Mouse (Mus musculus) heart, adult 8-10 months (tissue): Measurements from ENCODE around the gene Impdh2. TPM values are rescaled to one million over a fixed set of nuclear protein-coding genes. Genes with fewer than 3 reads are reported as not detected.

ENCODE experiments used
- DNase-seq: peaks from one replicate; pipeline ENCODE4 v3.0.0; 2022; ENCODE audit warnings: low spot score
- total RNA-seq, 4 experiments: library from RNA; stranded (reverse); gene quantifications; 2 replicates each; pipeline ENCODE4 v1.2.4; 2022

Impdh2 gene
- total RNA-seq, result 10 to 100 TPM; 44.3 to 53.5 (median 47.9) TPM

DNA sequence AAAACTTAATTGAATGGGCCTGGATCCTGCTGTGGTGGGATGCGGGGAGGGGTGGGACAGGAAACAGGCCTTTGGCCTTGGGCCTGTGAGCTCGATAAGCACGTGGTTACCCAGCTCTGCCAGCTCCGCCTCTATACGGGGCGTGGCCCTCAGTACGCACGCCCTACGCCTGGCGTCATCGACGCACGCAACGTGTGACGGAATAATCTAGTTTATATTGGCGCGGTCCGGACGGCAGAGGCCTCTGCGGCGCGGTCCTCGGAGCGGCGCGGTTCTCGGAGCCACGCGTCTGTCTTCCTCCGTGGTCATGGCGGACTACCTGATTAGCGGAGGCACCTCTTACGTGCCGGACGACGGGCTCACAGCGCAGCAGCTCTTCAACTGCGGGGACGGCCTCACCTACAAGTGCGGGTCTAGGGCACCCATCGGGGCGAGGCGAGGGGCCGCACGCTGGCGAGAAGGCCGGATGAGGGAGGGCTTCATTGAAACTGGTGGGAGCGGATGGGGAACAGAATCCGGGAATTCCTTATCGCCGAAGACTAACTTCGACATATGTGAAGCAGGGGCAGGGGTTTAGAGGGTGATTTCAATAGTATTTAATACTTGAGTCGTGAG lies at the start of gene Impdh2:
Impdh2 (plus strand) TSS at position 60 of the 615 bp plus-strand sequence.
- DNase-seq, result peak; percentile 95

DNA sequence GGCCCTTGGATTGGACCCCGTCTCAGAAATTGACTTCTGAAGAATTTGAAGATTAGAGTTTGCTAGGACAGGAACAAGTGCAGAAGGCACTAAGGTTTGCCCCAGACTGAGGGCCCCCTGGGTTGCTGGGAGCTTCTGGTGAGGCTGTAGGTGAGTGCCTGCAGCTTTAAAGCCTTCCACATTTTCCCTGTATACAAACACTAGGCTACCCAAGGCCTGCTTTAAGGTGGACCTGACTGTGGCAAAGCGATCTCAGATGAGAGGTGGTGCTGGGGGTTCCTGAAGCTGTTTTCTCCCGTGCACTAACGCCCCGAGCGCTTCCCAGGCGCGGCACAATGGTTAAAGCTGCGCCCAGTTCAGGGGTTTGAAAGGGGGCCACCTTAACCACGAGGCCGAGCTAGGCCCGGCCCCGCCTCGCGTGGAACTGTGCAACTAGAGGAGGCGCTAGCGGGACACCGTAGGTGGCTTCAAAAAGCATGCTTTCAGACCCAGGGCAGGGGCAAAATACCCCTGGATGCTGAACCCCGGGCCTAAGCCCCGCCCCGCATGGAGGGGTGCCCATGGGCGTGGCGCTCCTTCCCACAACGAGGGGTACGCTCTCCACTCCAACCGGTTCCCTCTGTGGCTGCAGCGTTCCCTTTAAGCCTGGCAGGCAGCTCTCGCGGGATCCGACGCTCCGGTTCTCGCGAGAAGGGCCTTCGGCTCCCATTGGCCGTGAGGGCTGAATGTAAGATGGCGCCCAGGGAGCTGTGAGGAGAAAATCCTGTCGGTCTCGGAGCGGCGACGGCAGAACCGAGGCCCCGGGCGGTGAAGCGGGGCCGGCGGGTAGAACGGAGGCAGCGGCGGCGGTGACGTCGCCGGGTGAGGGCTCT lies 43.5 kb upstream of the Impdh2 start, which contains the start of gene Qrich1:
Qrich1 (plus strand) TSS at position 427 of the 872 bp plus-strand sequence.
- DNase-seq, result peak; percentile 95

DNA sequence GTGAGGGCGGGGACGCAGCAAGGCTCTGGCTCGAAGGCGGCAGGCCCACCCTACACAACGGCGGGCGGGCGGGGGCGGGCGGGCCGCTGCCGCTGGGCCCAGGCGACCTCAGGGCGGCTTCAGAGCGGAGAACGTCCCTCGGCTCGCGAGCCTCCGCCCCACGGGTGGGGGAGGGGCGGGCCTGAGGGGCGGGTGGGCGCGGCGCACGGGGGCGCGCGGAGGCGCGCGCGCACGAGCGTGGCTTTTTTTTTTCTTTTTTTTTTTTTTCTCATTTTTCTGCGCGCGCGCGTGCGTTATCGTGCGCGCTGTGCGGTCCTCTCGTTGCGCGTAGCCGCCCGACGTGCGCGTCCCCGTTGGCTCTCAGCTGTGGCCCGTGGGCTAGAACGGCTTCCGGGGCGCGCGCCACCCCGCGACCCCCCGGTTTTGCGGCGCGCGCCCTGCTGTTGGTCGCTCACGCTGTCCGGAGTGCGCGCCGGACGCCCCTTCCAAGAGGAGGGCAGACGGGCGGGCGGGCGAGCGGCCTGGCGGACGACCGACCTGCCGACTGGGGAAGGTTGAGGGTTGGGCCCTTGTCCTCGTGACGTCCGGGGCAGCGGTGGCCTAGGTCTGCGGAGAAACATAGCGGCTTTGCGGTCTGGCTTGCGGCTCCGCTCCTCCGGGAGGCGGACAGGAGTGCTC lies 42.7 kb upstream of the Impdh2 start:
- DNase-seq, result peak; percentile 52

DNA sequence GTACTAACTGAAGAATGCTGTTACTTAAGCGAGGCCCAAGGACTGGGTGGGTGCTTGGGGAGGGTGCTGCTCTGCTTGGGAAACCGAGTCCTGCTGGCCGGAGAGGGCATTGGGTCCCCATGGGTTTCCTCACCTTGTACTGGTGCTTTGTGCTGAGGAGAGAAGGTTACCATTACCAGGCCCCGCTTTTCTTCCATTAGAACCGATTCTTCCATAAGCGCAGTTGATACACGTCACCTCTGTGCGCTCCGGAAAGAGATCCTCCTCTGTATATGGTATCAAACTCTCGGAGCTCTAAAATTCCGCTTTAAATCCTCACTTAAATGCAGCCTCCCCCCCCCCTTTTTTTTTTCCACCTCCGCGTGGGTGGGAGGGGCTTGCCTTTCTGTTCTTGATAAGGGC lies 42.2 kb upstream of the Impdh2 start:
- DNase-seq, result peak; percentile 41

- no peak for DNase-seq
These were observed 38.5 kb upstream of the Impdh2 start for GRCm38 (mm10) chr9:108521604-108522003.

GRCm38 (mm10) chr9:108523341-108523740 lies 36.7 kb upstream of the Impdh2 start:
- DNase-seq, result no peak

- no peak for DNase-seq
These were observed 34.7 kb upstream of the Impdh2 start for GRCm38 (mm10) chr9:108525400-108525799.

DNA sequence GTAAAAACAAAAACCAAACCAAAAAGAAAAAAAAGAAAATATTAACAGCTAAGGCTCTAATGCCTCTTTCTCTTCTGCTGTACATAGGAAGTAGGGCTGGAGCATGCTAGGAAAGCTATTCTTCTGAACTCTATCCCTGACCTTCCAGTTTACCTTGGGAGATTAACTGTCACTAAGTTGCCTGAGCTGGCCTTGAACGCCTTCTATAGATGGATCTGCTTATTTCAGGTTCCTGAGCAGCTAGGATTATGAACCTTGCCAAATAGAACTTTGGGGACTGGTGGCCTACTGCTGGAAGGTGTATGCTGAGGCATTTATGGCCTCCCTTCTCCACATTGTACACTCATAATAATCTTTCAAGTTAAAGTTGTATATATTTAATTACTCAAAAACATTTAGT lies 29.1 kb upstream of the Impdh2 start:
- no peak for DNase-seq

DNA sequence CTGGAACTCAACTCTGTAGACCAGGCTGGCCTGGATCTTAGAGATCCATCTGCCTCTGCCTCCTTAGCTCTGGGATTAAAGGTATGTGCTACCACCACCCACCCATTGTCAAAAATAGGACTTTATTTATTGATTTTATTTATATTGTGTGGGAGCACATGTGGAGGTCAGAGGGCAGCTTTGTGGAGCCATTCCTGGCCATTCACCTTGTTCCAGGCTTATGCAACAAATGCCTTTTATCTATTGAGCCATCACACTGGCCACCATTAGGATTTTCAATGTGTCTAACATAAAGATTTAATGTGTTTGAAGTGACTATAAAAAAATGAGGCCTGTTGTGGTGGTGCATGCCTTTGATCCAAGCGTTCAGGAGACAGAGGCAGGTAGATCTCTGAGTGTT lies 28.6 kb upstream of the Impdh2 start:
- DNase-seq, result no peak

GRCm38 (mm10) chr9:108540846-108541245 lies 19.2 kb upstream of the Impdh2 start:
- DNase-seq, result no peak

DNA sequence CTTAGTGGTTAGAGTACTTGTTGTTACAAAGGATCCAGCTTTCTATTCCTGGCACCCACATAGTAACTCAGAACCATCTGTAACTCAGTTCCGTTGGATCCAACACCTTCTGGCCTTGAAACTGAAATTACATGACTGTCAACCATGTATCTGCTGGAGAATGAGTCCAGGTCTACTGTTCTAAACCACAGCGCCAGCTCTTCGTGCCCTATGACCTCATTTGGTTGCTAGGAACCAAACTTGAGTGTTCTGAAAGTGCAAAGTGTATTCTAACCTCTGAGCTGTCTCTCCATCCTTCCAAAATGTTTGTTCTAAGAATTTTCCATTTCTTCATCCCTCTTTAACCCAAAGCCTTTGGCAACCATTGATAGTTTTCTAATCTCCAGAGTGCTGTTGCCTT lies 14.1 kb upstream of the Impdh2 start:
- DNase-seq, result no peak

- no peak for DNase-seq
These were observed 13.2 kb upstream of the Impdh2 start for GRCm38 (mm10) chr9:108546875-108547274.

GRCm38 (mm10) chr9:108559169-108559568 lies 917 bp upstream of the Impdh2 start:
- no peak for DNase-seq

DNA sequence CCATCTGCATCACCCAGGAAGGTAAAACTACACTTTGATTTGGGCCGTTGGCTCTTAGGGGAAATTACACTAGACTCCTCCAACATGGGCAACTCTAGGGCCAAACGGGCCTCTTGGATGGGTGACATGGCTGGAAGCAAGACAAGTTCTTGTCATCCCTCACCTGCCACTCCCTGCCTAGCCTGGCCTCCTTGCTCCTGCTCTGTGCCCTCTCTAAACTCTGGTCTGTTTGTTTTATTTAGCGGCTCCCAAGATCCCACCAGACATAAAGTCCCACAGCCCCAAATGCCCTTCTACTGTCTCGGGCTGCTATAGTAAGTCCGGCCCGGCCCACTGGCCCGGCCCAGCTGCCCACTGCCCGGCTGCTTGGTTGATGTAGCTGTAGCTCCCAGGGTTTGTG lies 3.6 kb downstream of the Impdh2 start:
- DNase-seq, result no peak

GRCm38 (mm10) chr9:108564131-108564530 lies 4.0 kb downstream of the Impdh2 start:
- DNase-seq, result no peak

DNA sequence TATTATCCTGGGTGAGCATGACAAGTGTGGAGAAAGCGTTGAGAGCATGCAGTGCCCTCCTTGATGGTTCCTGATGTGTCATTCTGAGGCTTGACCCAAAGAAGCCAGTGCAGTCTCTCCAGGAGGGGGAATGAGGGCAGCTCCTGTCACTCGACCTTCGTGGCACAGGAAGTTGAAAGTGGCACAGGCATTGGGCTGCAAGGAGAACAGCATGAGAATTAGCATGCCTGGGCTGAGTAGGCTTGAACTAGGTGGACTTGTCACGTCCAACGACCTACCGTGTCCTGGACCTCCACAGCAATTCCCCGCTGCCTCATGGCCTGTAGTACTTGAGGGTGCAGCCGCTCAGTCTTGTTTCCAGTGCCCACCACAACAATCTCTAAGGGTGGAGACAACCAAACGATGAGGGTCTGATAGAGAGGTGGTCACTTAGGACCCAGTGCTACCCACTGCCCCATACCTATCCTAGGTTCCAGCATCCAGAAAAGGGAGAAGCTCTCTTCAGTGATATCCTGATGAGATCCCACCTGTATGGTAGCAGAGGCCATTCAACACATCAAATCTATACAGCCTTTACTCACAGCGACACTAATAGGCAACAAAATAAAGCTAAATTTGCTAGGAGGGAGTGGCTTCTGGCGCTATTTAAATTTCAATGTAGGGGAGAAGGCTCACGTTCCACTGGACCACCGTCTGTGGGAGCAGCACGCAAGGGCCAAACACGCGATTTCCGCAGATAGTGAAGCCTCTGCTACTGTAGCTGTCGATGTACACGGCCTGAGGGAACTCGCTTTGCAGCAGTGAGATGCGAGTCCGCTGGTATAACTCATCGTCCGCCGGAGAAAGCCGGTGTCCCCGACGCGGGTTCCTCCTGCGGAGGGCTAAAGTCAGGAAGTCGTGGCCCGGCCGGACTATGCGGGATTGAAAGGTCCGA lies 6.1 kb downstream of the Impdh2 start:
- DNase-seq, result no peak

- DNase-seq, result peak; percentile 97
These were observed 7.0 kb downstream of the Impdh2 start, which contains the start of gene Ndufaf3 for GRCm38 (mm10) chr9:108566815-108567776. Ndufaf3 (minus strand) TSS chr9:108567434.

GRCm38 (mm10) chr9:108567931-108568419 lies 7.9 kb downstream of the Impdh2 start:
- DNase-seq, result peak; percentile 53

DNA sequence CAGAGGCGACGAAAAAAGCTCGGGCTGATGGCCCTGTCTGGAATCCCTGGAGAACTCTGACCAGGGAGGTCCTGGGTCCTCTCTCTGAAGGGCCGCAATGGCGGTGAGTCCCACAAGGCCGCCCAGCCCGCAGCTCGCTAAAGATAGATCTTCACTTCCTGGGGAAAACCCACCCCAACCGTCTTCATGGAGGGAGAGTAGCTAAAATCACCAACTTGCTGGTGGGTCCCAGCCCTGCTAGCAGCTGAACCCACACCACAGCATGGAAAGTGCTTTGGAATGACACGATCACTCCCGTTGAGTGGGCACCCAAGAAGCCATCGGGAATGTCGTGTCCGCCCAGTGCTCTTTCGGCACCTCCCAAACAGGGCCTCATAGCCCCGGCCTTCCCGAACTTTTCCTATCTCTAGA lies 8.4 kb downstream of the Impdh2 start:
- no peak for DNase-seq
